Mouse (Mus musculus): Measurements from ENCODE around the gene Mia3. TPM values are rescaled to one million over a fixed set of nuclear protein-coding genes. Genes with fewer than 3 reads are reported as not detected.
A peak's percentile ranks its signal among the peaks of the same experiment; 100 is the strongest.
"Not testable (repeated sequence)": the region's sequence is repeated elsewhere in the genome, so short reads cannot be mapped to it uniquely, and the experiment has no call there.

The Mia3 gene
- polyA plus RNA-seq, 1 experiment from 2014 or later, result 97.2 TPM

GRCm38 (mm10) chr1:183322496-183322895 is 46.9 kb downstream of the Mia3 start:
- not testable (repeated sequence) for H3K4me3 ChIP-seq (ENCODE audit: low read depth, low read length); DNase-seq (ENCODE audit: low spot score, missing footprints); H3K27me3 ChIP-seq (ENCODE audit: control insufficient read depth, insufficient read depth, low read length); H3K9me3 ChIP-seq (ENCODE audit: control insufficient read depth, low read length); H3K4me1 ChIP-seq (ENCODE audit: control insufficient read depth, insufficient read depth, low read length); H3K4me2 ChIP-seq; ATAC-seq (ENCODE audit: low FRiP score); H3K9ac ChIP-seq (ENCODE audit: low read length); H3K27ac ChIP-seq (ENCODE audit: low read depth, low read length)
- H3K36me3 ChIP-seq (ENCODE audit: control insufficient read depth, insufficient read depth, low read length), result peaks cover 14% of the 10 kb centered on the region
- WGBS, result 91% methylated on average over 5 of the region's 5 CpGs

DNA sequence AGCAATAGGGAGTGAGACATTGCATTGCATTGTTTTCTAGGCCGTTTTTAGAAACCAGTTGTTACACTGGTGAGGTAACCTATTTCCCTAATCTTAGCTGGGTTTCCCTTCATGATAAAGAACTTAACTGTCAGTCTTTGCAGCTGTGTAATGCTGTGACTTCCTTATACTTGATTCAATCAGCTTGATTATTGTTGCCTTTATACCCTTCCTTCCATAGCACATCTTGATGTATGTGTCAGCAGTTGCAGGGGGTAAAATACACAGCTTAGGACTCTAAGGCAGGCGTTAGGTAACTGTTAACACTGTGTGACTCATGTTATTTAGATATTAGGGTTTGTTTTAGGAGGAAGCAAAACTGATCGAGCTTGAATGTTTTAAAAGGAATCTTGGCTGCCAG is 48.6 kb downstream of the Mia3 start:
- H3K4me2 ChIP-seq, result no peak overlapping the region
- H3K36me3 ChIP-seq (ENCODE audit: control insufficient read depth, insufficient read depth, low read length), result peaks cover 12% of the 10 kb centered on the region
- no peaks in the 10 kb centered on the region for H3K9me3 ChIP-seq (ENCODE audit: control insufficient read depth, low read length)
- H3K4me1 ChIP-seq (ENCODE audit: control insufficient read depth, insufficient read depth, low read length), result no peaks in the 10 kb centered on the region
- DNase-seq (ENCODE audit: low spot score, missing footprints) (no peak), ATAC-seq (ENCODE audit: low FRiP score) (no peak)
- H3K27me3 ChIP-seq (ENCODE audit: control insufficient read depth, insufficient read depth, low read length), result no peaks in the 10 kb centered on the region
- H3K9ac ChIP-seq (ENCODE audit: low read length), result no peak overlapping the region
- H3K4me3 ChIP-seq (ENCODE audit: low read depth, low read length), result no peak overlapping the region
- H3K27ac ChIP-seq (ENCODE audit: low read depth, low read length), result no peak overlapping the region
- 88% methylated on average over 3 of the region's 3 CpGs for whole genome bisulfite sequencing

DNA sequence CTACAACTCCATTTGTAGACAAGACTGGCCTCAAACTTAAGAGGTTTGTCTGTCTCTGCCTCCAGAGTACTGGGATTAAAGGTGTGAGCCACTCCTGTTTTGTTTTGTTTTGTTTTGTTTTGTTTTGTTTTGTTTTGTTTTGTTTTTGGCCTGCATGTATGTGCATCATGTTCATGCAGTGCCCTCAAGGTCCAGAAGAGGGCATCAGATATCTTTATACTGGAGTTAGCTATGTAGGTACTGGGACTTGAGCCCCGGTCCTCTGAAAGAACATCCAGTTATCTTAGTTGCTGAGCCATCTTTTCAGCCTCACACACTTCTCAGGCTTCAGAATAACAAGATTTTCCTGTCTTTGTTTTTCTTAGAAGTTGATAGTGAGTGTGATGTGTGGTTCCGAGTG is 53.6 kb downstream of the Mia3 start:
- ATAC-seq (ENCODE audit: low FRiP score) (no peak), DNase-seq (ENCODE audit: low spot score, missing footprints) (no peak)
- Histone ChIP-seq H3K27ac (ENCODE audit: low read depth, low read length) (no peak overlapping the region), H3K4me1 (ENCODE audit: control insufficient read depth, insufficient read depth, low read length) (no peaks in the 10 kb centered on the region), H3K4me2 (no peak overlapping the region), H3K27me3 (ENCODE audit: control insufficient read depth, insufficient read depth, low read length) (no peaks in the 10 kb centered on the region), H3K9me3 (ENCODE audit: control insufficient read depth, low read length) (no peaks in the 10 kb centered on the region), H3K4me3 (ENCODE audit: low read depth, low read length) (no peak overlapping the region), H3K9ac (ENCODE audit: low read length) (no peak overlapping the region), H3K36me3 (ENCODE audit: control insufficient read depth, insufficient read depth, low read length) (peaks cover 7% of the 10 kb centered on the region; the same call in 1 of the 2 replicates)
- 92% methylated on average over 2 of the region's 2 CpGs for WGBS

GRCm38 (mm10) chr1:183312076-183312475 is 57.3 kb downstream of the Mia3 start:
- 91% methylated on average over 2 of the region's 2 CpGs for WGBS
- H3K36me3 ChIP-seq (ENCODE audit: control insufficient read depth, insufficient read depth, low read length), result peaks cover 4% of the 10 kb centered on the region; the same call in 1 of the 2 replicates

GRCm38 (mm10) chr1:183309601-183310000 is 59.8 kb downstream of the Mia3 start:
- not testable (repeated sequence) for H3K4me1 ChIP-seq (ENCODE audit: control insufficient read depth, insufficient read depth, low read length); H3K4me2 ChIP-seq; H3K4me3 ChIP-seq (ENCODE audit: low read depth, low read length); H3K9ac ChIP-seq (ENCODE audit: low read length); H3K27me3 ChIP-seq (ENCODE audit: control insufficient read depth, insufficient read depth, low read length); H3K27ac ChIP-seq (ENCODE audit: low read depth, low read length); H3K9me3 ChIP-seq (ENCODE audit: control insufficient read depth, low read length); DNase-seq (ENCODE audit: low spot score, missing footprints); ATAC-seq (ENCODE audit: low FRiP score); H3K36me3 ChIP-seq (ENCODE audit: control insufficient read depth, insufficient read depth, low read length)
- 70% methylated on average over 2 of the region's 2 CpGs for WGBS

More at GRCm38 (mm10) chr1:183312076-183312475, 57.3 kb downstream of the Mia3 start:
- DNase-seq (ENCODE audit: low spot score, missing footprints) (no peak), ATAC-seq (ENCODE audit: low FRiP score) (no peak)
- Histone ChIP-seq H3K4me1 (ENCODE audit: control insufficient read depth, insufficient read depth, low read length) (no peaks in the 10 kb centered on the region), H3K27me3 (ENCODE audit: control insufficient read depth, insufficient read depth, low read length) (no peaks in the 10 kb centered on the region), H3K4me3 (ENCODE audit: low read depth, low read length) (no peak overlapping the region), H3K4me2 (no peak overlapping the region), H3K9ac (ENCODE audit: low read length) (no peak overlapping the region), H3K27ac (ENCODE audit: low read depth, low read length) (no peak overlapping the region), H3K9me3 (ENCODE audit: control insufficient read depth, low read length) (no peaks in the 10 kb centered on the region)

GRCm38 (mm10) chr1:183308476-183308875 is 60.9 kb downstream of the Mia3 start:
- DNase-seq (ENCODE audit: low spot score, missing footprints) (no peak), ATAC-seq (ENCODE audit: low FRiP score) (no peak)
- Histone ChIP-seq H3K4me3 (ENCODE audit: low read depth, low read length) (no peak overlapping the region), H3K36me3 (ENCODE audit: control insufficient read depth, insufficient read depth, low read length) (no peaks in the 10 kb centered on the region; the same call in 1 of the 2 replicates), H3K4me1 (ENCODE audit: control insufficient read depth, insufficient read depth, low read length) (no peaks in the 10 kb centered on the region), H3K27me3 (ENCODE audit: control insufficient read depth, insufficient read depth, low read length) (no peaks in the 10 kb centered on the region), H3K9ac (ENCODE audit: low read length) (no peak overlapping the region), H3K9me3 (ENCODE audit: control insufficient read depth, low read length) (no peaks in the 10 kb centered on the region), H3K4me2 (no peak overlapping the region), H3K27ac (ENCODE audit: low read depth, low read length) (no peak overlapping the region)
- 81% methylated on average over 1 of the region's 1 CpGs for WGBS

- no peaks in the 10 kb centered on the region for H3K4me1 ChIP-seq (ENCODE audit: control insufficient read depth, insufficient read depth, low read length)
Observed at GRCm38 (mm10) chr1:183307555-183307954, 61.8 kb downstream of the Mia3 start.

GRCm38 (mm10) chr1:183299161-183299560 is 70.2 kb downstream of the Mia3 start:
- Histone ChIP-seq H3K9me3 (ENCODE audit: control insufficient read depth, low read length) (no peaks in the 10 kb centered on the region), H3K9ac (ENCODE audit: low read length) (no peak overlapping the region), H3K4me2 (no peak overlapping the region), H3K4me3 (ENCODE audit: low read depth, low read length) (no peak overlapping the region), H3K36me3 (ENCODE audit: control insufficient read depth, insufficient read depth, low read length) (no peaks in the 10 kb centered on the region), H3K27me3 (ENCODE audit: control insufficient read depth, insufficient read depth, low read length) (no peaks in the 10 kb centered on the region), H3K27ac (ENCODE audit: low read depth, low read length) (no peak overlapping the region), H3K4me1 (ENCODE audit: control insufficient read depth, insufficient read depth, low read length) (no peaks in the 10 kb centered on the region)
- ATAC-seq (ENCODE audit: low FRiP score), result no peak
- 89% methylated on average over 6 of the region's 6 CpGs for WGBS
- peak; percentile 100 for DNase-seq (ENCODE audit: low spot score, missing footprints)

More at GRCm38 (mm10) chr1:183307555-183307954, 61.8 kb downstream of the Mia3 start:
- 83% methylated on average over 3 of the region's 3 CpGs for WGBS
- H3K9me3 ChIP-seq (ENCODE audit: control insufficient read depth, low read length), result no peaks in the 10 kb centered on the region
- DNase-seq (ENCODE audit: low spot score, missing footprints) (no peak), ATAC-seq (ENCODE audit: low FRiP score) (no peak)
- no peak overlapping the region for H3K9ac ChIP-seq (ENCODE audit: low read length)
- no peak overlapping the region for H3K4me3 ChIP-seq (ENCODE audit: low read depth, low read length)
- no peak overlapping the region for H3K4me2 ChIP-seq
- no peak overlapping the region for H3K27ac ChIP-seq (ENCODE audit: low read depth, low read length)
- H3K36me3 ChIP-seq (ENCODE audit: control insufficient read depth, insufficient read depth, low read length), result no peaks in the 10 kb centered on the region; the same call in 1 of the 2 replicates
- no peaks in the 10 kb centered on the region for H3K27me3 ChIP-seq (ENCODE audit: control insufficient read depth, insufficient read depth, low read length)

- Histone ChIP-seq H3K27me3 (ENCODE audit: control insufficient read depth, insufficient read depth, low read length) (no peaks in the 10 kb centered on the region), H3K9me3 (ENCODE audit: control insufficient read depth, low read length) (no peaks in the 10 kb centered on the region), H3K4me3 (ENCODE audit: low read depth, low read length) (peak overlapping the region; percentile 47), H3K36me3 (ENCODE audit: control insufficient read depth, insufficient read depth, low read length) (no peaks in the 10 kb centered on the region), H3K4me2 (peak overlapping the region; percentile 51), H3K4me1 (ENCODE audit: control insufficient read depth, insufficient read depth, low read length) (no peaks in the 10 kb centered on the region), H3K9ac (ENCODE audit: low read length) (peak overlapping the region; percentile 50), H3K27ac (ENCODE audit: low read depth, low read length) (no peak overlapping the region)
- ATAC-seq (ENCODE audit: low FRiP score), result peak; percentile 18; the same call in 1 of the 2 replicates
- peak; percentile 93 for DNase-seq (ENCODE audit: low spot score, missing footprints)
- under 1% methylated on average over 20 of the region's 20 CpGs for WGBS
Observed at GRCm38 (mm10) chr1:183297886-183298489, 71.4 kb downstream of the Mia3 start.

Measured in midbrain, embryonic 11.5 days (tissue).